Mouse (Mus musculus) kidney, adult 8-10 months (tissue): Measurements from ENCODE around the gene Tnxb.
A peak's percentile ranks its signal among the peaks of the same experiment; 100 is the strongest.

Experiments used
- DNase-seq, 2 experiments: peaks; one replicate each; pipeline ENCODE4 v3.0.0; 2022

The Tnxb gene

DNA sequence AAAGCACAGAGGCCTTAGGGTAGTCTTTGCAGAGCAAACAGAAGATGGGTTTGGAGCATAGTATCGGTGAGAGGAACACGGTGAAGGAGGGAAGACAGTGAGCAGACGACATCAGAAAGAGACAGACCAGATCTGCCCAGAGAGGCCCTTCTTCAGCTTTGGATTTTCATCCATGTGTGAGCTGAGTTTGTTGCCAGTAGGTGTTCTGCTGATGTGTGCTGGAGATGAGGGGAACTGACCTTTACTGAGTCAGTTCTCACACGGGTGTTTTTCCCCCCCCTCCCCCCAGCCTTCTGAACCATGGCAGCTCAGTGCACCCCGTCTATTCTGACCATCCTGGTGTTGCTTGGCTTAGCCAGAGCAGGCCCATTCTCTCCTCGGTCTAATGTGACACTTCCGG, at the start of gene Tnxb:
TSS of gene Tnxb (plus strand) at position 301 of the 400 bp plus-strand sequence.
- DNase-seq = no peak

DNA sequence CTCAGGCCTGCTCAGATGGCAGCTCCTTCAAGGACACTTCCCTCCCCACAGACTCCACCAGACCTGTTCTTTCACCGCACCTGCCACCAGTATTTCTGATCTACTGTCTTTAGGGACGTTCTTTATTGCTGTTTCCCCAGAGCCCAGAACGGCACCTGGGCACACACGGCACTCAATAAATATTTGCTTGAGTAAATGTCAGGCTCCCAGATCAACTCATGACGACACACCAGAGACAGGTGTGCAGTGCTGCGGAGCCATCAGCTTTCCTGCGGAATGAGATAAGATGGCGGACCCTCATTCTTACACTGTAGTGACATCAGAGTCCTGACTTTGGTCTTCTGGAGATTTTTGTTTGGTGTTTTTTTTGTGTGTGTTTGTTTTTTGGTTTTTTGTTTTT, 49.3 kb upstream of the Tnxb start:
- DNase-seq = no peak

DNA sequence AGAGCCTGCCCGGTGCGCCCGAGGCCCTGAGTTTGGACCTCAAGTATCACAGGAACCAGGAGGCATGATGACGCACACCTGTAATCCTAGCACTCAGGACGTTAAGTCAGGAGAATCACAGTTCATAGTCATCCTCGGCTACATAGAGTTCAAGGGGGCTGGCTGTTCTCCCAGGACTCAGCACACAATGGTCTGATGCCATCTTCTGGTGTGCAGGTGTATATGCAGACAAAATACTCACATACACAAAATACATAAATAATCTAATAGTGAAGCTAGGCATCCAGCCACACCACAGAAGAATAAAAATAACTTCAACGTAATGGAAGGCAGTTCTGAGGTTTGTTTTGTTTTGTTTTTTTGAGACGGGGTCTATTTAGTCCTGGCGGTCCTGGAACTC, 47.2 kb upstream of the Tnxb start:
- no peak for DNase-seq

DNA sequence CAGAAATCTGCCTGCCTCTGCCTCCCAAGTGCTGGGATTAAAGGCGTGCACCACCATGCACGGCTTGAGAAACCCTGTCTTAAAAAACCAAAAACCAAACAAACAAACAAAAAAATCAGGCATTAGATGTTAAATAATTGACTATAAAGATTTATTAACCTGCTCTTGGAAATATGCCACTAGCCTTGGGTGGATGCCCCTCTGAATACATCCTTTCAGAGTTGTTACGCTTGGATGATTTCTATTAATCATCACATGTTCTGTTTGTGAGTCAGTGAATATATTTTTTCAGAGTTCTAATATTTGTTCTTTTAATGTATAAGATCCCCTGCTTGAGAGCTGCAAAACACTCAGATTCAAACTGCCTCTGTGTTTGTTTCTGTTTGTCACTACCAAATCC, 45.4 kb upstream of the Tnxb start:
- DNase-seq = no peak

DNA sequence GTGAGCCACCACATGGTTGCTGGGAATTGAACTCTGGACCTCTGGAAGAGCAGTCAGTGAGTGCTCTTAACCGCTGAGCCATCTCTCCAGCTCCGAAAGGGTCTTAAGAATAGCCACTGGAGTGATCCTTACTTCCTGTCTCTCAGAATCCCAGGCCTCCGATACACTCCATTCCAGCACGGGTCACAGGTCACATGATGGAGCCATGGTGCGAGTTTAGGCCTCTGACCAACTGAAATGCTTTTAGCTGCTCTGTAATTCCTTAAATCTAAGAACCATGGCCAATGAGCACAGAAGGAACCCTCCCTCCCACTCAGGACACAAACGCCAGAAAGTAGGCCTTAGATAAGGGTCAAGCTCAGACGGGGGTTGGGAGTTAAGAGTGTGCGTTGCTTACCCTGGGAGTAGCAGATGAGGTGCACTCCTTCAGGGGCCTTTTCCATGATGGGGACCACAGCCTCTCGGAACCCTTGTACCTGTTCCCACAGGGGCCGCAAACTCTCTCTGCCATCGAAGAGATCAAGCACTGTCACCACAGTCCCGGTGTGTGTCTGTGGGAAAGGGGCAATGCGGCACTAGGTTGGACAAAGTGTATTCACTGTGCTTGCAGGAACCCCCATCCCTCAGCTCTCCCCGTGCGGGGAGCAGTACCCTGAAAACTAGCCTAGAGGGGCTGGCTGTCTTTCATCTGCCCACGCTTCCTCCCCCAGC, 44.1 kb upstream of the Tnxb start:
- no peak for DNase-seq

DNA sequence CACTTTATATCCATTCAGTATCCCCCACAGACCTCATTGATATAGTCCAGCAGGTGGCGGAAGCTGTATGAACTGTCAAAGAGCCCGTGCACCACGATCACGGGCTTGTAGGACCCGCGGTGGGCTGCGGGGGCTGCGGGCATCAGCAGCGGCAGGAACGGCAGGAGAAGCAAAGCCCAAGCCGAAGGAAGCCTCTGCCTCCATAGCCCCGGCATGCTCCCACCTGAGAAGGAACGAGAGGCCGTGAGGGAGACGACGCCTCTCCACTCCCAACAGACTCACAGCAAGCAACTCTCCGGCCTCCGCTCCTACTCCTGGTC, 43.6 kb upstream of the Tnxb start:
- no peak for DNase-seq

DNA sequence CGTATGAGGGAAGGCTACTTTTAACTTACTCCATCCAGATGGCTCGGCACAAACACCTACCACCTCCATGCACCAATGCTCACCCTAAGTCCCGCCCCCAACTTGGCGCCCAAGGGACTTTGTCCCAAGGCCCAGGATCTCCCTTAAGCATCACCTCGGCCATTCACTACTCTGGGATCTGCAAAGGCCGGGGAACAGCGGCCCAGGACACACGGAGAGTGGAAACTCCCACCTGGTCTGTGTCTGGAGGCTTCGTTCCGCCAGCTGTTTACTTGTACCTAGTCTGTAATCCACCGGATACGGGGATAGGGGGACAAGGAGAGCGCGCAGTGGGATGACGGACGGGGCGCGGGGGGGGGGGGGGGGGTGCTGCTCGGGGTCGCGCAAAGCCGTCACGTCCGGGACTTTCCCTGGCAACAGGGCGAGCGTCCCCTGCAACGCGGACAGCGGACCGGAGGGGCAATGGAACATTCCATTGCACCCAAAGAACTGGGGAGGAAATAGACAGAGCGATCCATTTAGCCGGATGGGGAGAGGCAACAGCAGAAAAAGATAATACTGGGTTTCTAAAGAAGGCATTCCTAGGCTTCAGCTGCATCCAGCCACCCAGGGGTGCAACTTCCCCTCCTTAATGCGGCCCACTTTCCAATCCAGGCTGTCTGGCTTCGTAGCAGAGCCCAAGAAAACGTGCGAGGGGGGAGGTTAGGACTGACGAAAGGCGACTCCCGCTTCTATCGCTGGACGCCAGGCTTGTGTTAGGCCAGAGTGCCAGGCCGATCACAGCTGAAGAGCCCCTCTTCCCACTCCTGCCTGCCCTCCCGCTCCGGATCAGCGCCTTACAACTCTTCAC, 43.0 kb upstream of the Tnxb start:
- peak; percentile 91 to 92 for DNase-seq

DNA sequence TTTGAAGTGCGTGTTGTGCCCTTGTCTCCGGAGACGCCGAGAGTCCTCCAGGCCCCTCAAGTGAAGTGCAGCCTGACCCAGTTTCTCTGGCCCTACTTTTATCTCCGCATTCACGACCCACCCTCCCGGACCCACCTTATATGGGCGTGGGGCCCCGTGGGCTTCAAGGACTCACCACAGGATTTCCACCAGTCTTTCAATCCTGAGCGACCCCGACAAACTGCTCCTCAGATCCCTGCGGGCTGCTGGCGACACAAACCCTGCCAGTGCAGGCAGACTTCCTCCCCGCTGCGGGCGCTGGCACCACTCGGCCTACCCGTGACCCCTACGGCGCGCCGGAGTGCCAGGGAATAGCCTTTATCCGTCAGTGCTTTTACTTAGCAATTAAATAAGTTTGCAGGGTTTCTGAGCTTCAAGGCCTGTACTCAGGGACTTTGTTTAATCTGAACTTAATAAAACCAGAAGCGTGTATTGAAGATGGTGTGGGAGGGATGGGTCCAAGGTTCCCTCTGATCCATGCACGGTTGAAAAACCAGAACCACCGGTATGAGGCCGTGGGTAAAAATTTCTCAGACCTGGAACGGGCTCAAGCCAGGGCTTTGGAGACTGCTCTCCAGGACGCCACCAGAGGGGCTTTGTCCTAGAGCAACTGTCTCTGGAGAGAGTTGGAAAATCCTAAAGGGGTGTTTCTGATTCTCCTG, 42.2 kb upstream of the Tnxb start, which contains the start of gene Ppt2:
TSS of gene Ppt2 (minus strand) at position 568 of the 701 bp plus-strand sequence.
- peak; percentile 72 to 78 for DNase-seq

DNA sequence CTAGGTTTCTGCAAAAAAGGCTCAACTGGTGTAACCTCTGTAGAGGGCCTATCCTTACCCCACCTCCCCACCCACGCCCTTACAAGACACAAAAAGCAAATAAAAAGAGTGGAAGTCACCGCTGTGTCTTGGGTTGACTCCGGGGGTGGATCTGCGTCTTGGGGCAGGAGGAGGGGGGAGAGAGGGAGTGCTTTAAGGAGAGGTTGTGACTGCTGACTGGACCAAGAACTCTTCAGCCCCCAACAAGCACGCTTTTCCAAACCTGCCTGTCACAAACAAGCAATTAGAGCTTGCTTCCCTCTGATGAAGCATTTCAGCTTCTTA, 41.7 kb upstream of the Tnxb start:
- no peak for DNase-seq

DNA sequence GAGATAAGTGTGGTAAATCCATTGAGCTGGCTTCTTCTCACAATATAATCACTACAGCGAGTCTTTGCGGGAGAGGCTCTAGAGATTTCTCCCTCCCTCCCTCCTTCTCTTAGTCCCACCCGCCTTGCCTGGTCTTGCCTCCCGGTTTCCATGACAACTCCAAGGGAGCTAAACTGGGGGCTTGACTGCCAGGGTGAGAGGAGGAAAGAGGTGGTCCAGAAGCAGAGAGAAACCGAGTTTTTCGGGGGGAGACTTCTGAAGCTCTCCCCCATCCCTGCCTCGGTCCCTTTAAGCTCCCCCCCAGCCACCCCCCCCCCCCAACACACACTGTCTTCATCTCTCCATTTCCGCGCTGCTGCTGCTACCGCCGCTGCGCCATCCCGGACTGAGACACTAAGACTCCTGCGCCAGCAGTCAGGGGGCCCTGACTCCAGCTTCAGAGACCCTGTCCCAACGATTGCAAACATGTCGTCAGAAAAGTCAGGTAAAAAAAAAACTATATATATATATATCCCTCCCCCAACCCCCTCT, 41.0 kb upstream of the Tnxb start, which contains the start of gene Prrt1:
TSS of gene Prrt1 (plus strand) at position 313 of the 531 bp plus-strand sequence.
- DNase-seq = no peak

DNA sequence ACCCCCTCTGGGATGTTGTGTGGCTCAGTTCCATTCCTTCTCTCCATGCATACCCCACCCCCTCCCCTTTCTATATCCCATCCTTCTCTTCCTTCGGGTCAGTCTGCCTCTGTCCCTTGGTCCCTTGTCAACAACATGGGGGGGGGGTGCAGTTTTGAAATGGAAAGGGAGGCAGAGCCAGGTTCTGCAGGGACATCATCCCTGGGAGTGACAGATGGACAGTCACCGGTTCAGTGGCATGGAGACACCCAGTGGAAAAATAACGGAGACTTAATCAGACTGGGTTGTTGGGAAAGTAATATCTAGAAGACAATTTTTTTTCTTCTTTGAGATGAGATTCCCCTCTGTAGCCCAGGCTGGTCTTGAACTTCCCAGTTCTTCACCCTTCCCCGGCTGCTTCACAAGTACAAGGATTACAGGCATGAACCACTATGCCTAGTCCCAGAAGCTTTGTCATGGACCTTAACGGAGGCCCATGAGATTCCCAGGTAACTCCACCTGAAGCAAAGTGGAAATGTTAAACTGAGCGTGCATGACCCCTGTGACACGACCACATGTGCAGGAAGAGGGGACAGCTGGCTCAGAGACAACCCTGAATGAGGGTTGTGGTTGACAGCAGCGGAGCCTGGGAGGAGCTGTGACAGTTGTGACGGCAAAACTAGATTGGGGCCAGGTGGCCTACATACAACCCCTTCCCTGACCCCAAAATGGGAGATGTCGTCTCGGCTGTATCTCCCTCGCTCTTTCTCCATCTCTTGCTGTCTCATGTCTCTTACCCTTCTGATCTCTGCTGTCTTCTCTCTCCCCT, 40.3 kb upstream of the Tnxb start:
- no peak for DNase-seq

DNA sequence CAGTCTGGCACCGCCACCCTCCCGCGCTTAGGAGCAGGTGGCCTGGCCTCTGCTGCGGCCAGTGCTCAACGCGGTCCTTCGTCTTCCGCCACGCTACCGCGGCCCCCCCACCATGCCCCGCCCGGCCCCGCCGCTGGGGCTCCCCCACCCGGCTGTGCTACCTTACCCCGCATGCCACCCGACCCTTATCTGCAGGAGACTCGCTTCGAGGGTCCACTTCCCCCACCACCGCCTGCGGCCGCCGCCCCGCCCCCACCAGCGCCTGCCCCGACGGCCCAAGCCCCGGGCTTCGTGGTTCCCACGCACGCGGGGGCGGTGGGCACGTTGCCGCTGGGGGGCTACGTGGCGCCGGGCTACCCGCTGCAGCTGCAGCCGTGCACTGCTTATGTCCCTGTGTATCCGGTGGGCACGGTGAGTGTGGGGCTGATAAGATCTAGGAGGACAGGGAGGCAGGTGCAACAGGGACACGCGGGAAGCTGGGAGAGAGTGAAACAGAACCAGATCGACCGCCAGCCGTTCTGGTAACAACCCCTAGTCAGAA, 39.5 kb upstream of the Tnxb start:
- DNase-seq = no peak

DNA sequence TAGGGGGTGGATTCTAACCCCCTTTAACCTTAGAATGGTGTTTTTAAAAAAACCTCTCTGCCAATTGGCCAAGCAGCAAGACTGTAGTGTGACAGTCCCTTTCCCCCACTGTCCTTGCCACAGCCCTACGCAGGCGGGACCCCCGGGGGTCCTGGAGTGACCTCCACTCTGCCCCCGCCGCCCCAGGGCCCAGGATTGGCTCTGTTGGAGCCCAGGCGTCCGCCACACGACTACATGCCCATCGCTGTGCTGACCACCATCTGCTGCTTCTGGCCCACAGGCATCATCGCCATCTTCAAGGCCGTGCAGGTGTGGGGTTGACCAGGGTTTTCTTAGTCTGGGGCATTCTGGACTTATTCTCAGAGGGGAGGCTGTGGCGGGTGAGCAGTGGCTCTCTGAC, 38.7 kb upstream of the Tnxb start:
- no peak for DNase-seq

DNA sequence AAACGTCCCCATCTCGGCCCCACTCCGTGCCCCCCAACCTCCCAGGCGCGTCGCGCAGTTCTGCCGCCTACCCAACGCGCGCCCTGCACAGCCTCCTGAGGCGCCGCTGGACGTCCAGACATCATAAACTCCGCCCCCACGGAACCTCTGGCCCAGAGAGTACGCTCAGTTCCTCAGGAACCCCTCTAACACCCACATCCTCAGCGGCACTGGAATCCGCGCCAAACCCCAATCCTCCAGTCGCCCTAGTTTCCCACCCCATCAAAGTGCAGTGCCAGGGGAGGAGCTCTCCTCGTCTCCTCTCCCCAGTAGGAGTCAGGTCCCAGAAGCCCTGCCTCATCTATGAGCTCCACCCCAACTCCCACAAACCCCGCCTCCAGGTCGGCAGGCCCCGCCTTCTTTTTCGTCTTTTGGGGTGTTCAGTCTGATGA, 38.1 kb upstream of the Tnxb start:
- DNase-seq = peak; percentile 87 to 88

DNA sequence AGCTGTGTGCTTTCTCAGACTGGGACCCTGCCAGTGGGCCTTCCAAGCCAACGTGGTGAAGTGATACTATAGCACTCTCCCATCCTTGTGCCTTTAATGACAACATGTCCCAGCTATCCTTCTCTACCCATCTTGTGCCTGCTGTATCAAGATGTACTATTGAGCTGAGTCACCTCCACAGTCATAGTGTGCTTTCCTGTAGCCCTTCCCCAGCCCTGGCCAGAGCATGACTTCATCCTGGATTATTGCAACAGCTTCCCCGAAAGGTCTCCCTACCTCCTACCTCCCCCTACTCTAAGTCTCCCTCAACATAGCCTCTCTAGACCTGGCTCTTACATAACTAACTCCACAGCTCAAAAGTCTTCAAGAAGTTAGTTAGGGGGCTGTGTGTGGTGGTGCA, 34.7 kb upstream of the Tnxb start:
- DNase-seq = no peak

DNA sequence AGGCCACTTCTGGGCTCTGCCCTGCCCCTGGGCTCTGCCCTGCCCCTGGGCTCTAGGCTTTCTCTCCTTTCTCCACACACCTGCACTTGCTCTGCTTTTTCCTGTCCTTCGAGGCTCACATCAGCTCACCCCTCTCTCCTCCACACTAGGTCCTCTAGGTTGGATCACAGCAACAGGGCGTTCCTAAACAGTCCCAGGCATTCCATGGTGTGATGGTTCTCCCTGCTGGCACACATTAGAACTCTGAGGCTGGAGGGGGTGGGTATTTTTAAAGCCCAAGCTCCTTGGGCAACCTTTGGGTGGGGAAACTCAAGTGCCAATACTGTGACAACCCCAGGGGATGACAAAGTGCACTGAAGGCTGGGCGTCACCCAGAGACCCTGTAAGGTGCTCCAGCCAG, 32.9 kb upstream of the Tnxb start:
- DNase-seq = no peak

DNA sequence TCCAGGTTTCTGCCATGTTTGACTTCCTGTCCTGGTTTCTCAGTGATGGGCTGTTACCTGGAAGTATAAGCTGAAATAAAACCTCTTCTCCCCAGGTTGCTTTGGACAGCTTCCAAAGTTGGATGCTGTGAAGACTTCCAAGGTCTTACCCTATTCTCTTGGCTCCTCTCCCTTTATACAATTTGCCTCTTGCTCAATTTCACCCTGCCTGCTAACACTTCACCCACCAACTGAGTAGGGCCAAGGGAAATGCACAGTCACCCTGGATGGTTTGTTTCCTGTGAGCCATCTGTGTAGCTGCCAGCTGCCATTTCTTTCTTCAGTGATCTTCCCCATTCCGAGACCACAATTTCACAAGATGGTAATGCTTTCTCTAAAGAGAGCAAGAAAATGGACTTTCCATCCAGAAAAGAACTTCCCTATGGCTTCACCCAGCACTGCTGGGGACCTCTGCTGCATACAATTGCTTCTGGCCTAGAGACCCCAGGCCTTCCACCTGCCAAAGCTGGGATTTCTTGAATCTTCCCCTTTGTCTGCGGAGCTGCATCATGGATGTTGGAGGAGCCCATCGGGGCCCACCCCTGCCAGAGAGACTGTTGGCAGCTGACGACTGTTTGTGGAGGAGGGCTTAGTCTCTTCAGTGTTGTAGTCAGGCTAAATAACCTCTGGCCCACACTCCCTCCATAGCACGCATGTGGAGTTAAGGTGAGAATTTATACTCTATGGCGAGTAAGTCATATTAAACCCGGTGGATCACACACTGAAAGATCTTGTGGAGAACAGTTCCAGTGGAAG, 30.7 kb upstream of the Tnxb start:
- DNase-seq = no peak

DNA sequence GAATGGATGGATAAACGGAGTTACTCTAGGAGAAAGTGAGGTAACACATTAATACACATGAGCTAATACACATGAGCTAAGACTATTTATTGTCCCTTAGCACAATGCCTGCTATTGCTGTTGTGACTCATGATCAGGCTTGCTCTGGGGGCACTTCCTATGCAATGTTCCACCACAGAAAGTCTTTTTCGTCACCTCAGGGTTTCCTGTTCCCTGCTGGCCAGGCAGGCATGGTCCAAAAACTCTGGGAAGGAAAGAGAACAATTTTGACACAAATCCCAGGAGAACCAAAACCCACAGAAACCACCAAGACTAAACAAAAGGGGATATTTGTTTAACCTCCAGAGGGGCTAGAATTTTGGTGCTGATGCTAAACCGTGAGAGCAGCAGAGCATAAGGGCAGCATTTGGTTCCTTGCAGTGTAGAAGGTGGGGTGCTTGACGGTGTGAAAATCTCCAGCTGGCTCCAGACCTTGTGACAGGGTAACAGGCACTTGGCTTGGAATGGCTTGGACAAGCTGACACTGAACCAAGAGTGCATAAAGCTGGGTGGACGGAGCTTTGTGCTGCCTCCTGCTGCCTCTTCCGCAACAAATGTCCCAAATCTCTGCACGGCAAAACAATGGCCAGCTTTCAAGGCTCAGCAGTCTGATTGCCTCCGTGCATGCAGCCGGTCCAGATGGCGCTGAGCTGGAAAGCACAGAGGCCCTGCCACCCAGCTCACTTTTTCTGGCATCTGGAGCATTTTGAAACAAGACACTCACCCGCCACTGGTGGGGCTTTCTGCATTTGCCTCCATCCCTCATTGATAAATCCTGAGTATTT, 29.3 kb upstream of the Tnxb start:
- DNase-seq = no peak

DNA sequence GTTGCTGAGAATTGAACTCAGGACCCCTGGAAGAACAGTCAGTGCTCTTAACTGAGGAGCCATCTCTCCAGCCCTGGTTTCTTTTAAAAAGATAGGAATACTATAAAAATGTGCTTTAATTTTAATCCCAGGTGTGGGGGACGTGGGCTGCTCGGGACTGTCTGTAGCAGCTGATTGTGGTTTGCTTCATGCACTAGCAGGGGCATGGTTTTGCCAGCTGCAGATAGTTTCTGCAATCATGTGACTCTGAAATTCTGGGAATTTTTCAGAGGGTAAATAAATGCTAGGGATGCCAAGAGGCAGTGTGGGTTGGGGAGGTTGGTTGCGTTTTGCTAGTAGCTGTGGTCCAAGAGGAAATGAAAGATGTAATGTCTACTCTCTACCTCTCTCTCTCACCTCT, 28.4 kb upstream of the Tnxb start:
- DNase-seq = no peak

DNA sequence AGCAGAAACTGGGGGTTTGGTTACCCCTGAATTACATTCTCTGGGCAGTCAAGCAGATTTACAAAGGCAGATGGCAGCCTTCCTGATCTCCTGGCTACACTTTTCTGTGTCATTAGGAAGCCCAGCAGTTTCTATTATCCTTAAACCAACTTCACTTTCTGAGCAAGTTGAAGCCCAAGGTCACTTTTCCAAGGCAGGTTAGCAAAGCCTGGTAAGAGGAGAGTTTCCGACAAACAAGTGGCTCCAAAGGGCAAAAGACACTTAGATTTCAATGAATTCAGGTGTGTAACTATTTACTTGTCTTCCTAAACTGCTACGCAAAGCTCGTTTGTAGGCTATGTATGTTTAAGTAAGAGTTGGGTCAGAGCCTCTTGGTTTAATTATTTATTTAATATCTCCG, 27.0 kb upstream of the Tnxb start:
- DNase-seq = no peak

DNA sequence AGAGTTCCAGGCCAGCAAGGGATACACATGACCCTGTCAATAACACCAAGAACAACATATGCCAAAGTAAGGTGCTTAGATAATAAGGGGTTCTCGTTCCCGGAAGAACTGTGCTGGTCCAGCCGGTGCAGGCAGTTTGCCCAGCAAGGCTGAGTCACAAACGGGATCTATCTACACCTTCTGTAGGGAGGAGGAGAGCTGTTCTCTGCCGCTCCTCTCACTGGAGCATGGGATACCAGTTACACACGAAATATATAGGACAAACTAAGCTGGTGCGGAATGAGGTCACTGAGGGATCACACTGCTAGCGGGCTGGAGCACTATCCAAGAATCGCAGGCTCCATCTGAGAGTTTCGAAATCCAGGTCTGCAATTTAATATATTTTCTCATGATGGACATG, 26.4 kb upstream of the Tnxb start:
- DNase-seq = no peak
